Mouse (Mus musculus) neural tube, embryonic 12.5 days (tissue): ENCODE measurements at regions not wholly inside any gene's neighbourhood (a gene's known extent, or its start where the extent isn't known, plus 50 kb on each side); places are given as distances from the start of the nearest gene placed in this dataset.
"Not testable (repeated sequence)": the region's sequence is repeated elsewhere in the genome, so short reads cannot be mapped to it uniquely, and the experiment has no call there.

Source experiments
- ATAC-seq: fragments of 200-750 bp; cut with Nextera tagmentation; 2 replicates; pipeline ENCODE4 v1.8.0; 2017; ENCODE audit warnings: low read depth, mild to moderate bottlenecking, moderate TSS enrichment, moderate library complexity; ENCODE audit not compliant: low FRiP score
- H3K27ac ChIP-seq: fragments of 300-500 bp; sonication (generic); 2 replicates; pipeline ENCODE4 v1.5.1; 2016
- H3K27me3 ChIP-seq: fragments of 300-500 bp; sonication (generic); replicated peaks from 2 replicates; pipeline ENCODE4 v1.6.1; 2016; ENCODE audit warnings: mild to moderate bottlenecking
- H3K36me3 ChIP-seq: fragments of 300-500 bp; sonication (generic); 2 replicates; pipeline ENCODE4 v1.6.1; 2016; ENCODE audit warnings: mild to moderate bottlenecking
- H3K4me1 ChIP-seq: fragments of 300-500 bp; sonication (generic); 2 replicates; pipeline ENCODE4 v1.6.1; 2016
- H3K4me2 ChIP-seq: fragments of 300-500 bp; sonication (generic); replicated peaks from 2 replicates; pipeline ENCODE4 v1.6.1; 2016; ENCODE audit warnings: mild to moderate bottlenecking
- H3K4me3 ChIP-seq: fragments of 300-500 bp; sonication (generic); 2 replicates; pipeline ENCODE4 v1.5.1; 2016
- H3K9ac ChIP-seq: fragments of 300-500 bp; sonication (generic); 2 replicates; pipeline ENCODE4 v1.6.1; 2016; ENCODE audit warnings: mild to moderate bottlenecking
- H3K9me3 ChIP-seq: fragments of 300-500 bp; sonication (generic); 2 replicates; pipeline ENCODE4 v1.6.1; 2016; ENCODE audit warnings: mild to moderate bottlenecking
- WGBS: fragments of 180-500 bp; shearing (Covaris S2); methylation state at CpG from one replicate; pipeline ENCODE4 v1.1.7; 2016; 5-methylcytosine and 5-hydroxymethylcytosine counted together

GRCm38 (mm10) chr15:42107106-42107505 lies 1972.9 kb downstream of the 9330182O14Rik start:
- Histone ChIP-seq H3K9me3 (no peaks in the 10 kb centered on the region), H3K4me1 (no peaks in the 10 kb centered on the region), H3K27ac (no peak overlapping the region), H3K4me3 (no peak overlapping the region), H3K36me3 (no peaks in the 10 kb centered on the region), H3K27me3 (no peaks in the 10 kb centered on the region), H3K4me2 (no peak overlapping the region), H3K9ac (no peak overlapping the region)
- no peak for ATAC-seq

GRCm38 (mm10) chr15:42111811-42112210 lies 1977.6 kb downstream of the 9330182O14Rik start:
- H3K9me3 ChIP-seq: no peaks in the 10 kb centered on the region
- H3K9ac ChIP-seq: no peak overlapping the region
- H3K36me3 ChIP-seq: no peaks in the 10 kb centered on the region
- WGBS: 76% methylated on average over 5 of the region's 5 CpGs
- H3K4me1 ChIP-seq: no peaks in the 10 kb centered on the region
- no peaks in the 10 kb centered on the region for H3K27me3 ChIP-seq
- H3K4me3 ChIP-seq: no peak overlapping the region
- no peak overlapping the region for H3K27ac ChIP-seq
- ATAC-seq: no peak
- H3K4me2 ChIP-seq: no peak overlapping the region

DNA sequence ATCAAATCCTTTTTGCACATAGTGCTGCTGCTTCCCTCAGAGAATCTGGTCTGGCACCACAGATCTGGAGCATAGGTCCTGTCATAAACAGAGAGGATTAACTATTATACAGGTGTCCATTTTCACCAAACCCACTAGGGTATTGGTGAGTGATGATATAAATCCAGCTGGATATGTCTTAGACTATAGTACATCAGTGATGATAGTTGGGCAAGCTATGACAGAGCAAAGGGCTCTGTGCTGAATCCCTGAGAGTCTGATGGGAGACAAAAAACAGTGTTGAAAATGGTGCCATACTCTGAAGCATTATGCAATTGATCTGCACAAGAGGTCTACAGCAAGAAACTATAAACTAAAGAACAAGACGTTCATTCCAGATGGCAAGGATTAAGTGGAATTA lies 1993.3 kb downstream of the 9330182O14Rik start:
- no peak for ATAC-seq
- no peak overlapping the region for H3K4me3 ChIP-seq
- H3K36me3 ChIP-seq: no peaks in the 10 kb centered on the region
- H3K4me2 ChIP-seq: no peak overlapping the region
- 86% methylated on average over 1 of the region's 1 CpGs for WGBS
- no peak overlapping the region for H3K27ac ChIP-seq
- no peaks in the 10 kb centered on the region for H3K27me3 ChIP-seq
- no peaks in the 10 kb centered on the region for H3K4me1 ChIP-seq
- no peaks in the 10 kb centered on the region for H3K9me3 ChIP-seq
- H3K9ac ChIP-seq: no peak overlapping the region

DNA sequence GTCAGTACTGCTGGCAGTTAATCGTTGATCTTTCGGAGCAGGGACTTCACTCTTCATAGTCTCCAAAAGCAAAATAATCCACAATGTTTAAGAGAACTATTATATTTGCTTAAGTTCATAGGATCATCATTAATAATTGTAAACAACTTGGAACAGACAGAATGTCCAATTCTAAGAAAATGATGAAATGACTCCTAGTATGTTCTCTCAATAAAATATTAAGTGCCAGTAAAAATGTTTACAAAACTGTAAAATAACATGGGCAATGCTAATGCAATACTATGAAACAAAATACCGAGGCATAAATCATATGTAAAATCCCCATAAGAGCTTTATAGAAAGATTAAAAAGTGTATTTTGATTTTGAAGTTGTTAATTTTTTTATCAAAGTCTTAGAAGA lies 1994.8 kb downstream of the 9330182O14Rik start:
- Histone ChIP-seq H3K4me2 (no peak overlapping the region), H3K4me1 (no peaks in the 10 kb centered on the region), H3K4me3 (no peak overlapping the region), H3K27me3 (no peaks in the 10 kb centered on the region), H3K9me3 (no peaks in the 10 kb centered on the region), H3K27ac (no peak overlapping the region), H3K9ac (no peak overlapping the region), H3K36me3 (no peaks in the 10 kb centered on the region)
- 93% methylated on average over 3 of the region's 3 CpGs for WGBS
- no peak for ATAC-seq

DNA sequence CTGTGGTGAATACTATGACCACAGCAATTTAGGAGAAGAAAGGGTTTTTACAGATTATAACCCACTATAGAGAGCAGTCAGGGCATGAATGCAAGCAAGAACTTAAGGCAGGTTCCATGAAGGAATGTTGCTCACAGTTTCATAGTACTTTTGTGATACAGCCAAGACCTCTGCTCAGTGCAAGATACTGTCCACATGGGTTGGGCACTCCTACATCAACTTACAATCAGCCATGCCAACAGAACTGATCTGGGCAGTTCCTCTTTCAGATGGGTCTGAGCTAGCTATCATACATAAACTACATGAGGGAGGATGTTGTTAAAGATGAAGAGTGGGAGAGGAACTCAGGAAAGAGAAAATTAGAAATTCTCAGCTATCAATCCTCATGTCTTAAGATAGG lies 2032.4 kb downstream of the 9330182O14Rik start:
- Histone ChIP-seq H3K9ac (no peak overlapping the region), H3K27ac (no peak overlapping the region), H3K9me3 (no peaks in the 10 kb centered on the region), H3K4me3 (no peak overlapping the region), H3K27me3 (no peaks in the 10 kb centered on the region), H3K36me3 (no peaks in the 10 kb centered on the region), H3K4me1 (no peaks in the 10 kb centered on the region), H3K4me2 (no peak overlapping the region)
- no peak for ATAC-seq

DNA sequence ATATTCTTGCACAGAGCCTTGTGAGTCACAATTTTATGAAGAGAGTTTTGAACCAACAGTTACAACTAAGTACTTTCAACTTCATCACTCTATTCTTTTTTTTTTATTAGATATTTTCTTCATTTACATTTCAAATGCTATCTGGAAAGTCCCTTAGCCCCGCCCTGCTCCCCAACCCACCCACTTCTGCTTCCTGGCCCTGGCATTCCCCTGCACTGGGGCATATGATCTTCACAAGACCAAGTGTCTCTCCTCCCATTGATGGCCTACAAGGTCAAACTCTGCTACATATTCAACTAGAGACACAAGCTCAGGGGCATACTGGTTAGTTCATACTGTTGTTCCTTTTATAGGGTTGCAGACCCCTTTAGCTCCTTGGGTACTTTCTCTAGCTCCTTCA lies 2043.6 kb downstream of the 9330182O14Rik start:
- H3K9ac ChIP-seq, H3K9me3 ChIP-seq, H3K27ac ChIP-seq, ATAC-seq, H3K4me3 ChIP-seq, H3K4me2 ChIP-seq, H3K27me3 ChIP-seq, H3K36me3 ChIP-seq, H3K4me1 ChIP-seq: not testable (repeated sequence)
- 96% methylated on average over 1 of the region's 1 CpGs for WGBS

DNA sequence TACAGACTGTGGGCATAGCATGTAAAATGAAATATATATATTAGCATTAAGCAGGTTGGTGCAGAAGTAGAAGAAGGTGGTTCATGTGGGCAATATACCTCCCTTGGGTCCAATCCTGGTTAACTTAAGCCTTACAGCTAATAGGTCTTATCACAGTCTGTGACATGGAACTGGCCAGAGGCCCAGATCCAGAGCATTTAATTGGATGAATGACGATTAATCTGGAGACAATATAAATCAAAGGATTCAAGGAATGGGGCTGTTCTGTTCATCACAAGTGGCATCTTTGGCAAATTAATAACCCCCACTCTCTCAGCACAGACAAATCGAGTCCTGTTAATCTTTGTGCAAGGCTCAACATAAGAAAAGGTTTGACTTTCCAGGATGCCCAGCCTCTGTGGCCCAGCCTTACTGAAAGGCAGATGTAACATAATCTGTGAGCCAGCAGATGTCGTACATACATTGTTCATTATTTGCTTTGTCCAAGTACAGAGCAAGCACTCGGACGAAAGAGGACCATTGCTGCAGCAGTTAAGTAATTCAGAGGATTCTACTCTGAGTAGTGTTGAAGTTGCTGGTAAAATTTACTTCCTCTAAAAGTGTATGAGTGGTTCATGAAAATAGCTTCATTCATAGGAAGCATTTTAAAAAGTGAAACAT lies 2073.2 kb downstream of the 9330182O14Rik start:
- H3K27ac ChIP-seq: no peak overlapping the region
- H3K36me3 ChIP-seq: no peaks in the 10 kb centered on the region
- no peak overlapping the region for H3K9ac ChIP-seq
- no peaks in the 10 kb centered on the region for H3K9me3 ChIP-seq
- peak; percentile 75 for ATAC-seq
- H3K27me3 ChIP-seq: no peaks in the 10 kb centered on the region
- 59% methylated on average over 5 of the region's 5 CpGs for WGBS
- no peak overlapping the region for H3K4me2 ChIP-seq
- no peaks in the 10 kb centered on the region for H3K4me1 ChIP-seq
- no peak overlapping the region for H3K4me3 ChIP-seq

GRCm38 (mm10) chr15:42219496-42219895 lies 2085.3 kb downstream of the 9330182O14Rik start:
- H3K4me3 ChIP-seq: no peak overlapping the region
- H3K27ac ChIP-seq: no peak overlapping the region
- H3K27me3 ChIP-seq: no peaks in the 10 kb centered on the region
- no peaks in the 10 kb centered on the region for H3K4me1 ChIP-seq
- H3K4me2 ChIP-seq: no peak overlapping the region
- no peaks in the 10 kb centered on the region for H3K36me3 ChIP-seq
- no peaks in the 10 kb centered on the region for H3K9me3 ChIP-seq
- no peak for ATAC-seq
- no peak overlapping the region for H3K9ac ChIP-seq
- WGBS: 95% methylated on average over 11 of the region's 11 CpGs

- WGBS: 76% methylated on average over 3 of the region's 3 CpGs
- Histone ChIP-seq H3K4me1 (no peaks in the 10 kb centered on the region), H3K9ac (no peak overlapping the region), H3K9me3 (no peaks in the 10 kb centered on the region), H3K27ac (no peak overlapping the region), H3K36me3 (no peaks in the 10 kb centered on the region), H3K27me3 (no peaks in the 10 kb centered on the region), H3K4me2 (no peak overlapping the region), H3K4me3 (no peak overlapping the region)
- no peak for ATAC-seq
These were observed 2085.8 kb downstream of the 9330182O14Rik start for GRCm38 (mm10) chr15:42220005-42220404.

GRCm38 (mm10) chr15:42225006-42225405 lies 2090.8 kb downstream of the 9330182O14Rik start:
- ATAC-seq: no peak
- WGBS: 76% methylated on average over 1 of the region's 1 CpGs
- H3K4me2 ChIP-seq: no peak overlapping the region
- no peak overlapping the region for H3K9ac ChIP-seq
- no peaks in the 10 kb centered on the region for H3K9me3 ChIP-seq
- H3K4me1 ChIP-seq: no peaks in the 10 kb centered on the region
- no peaks in the 10 kb centered on the region for H3K27me3 ChIP-seq
- no peaks in the 10 kb centered on the region for H3K36me3 ChIP-seq
- H3K27ac ChIP-seq: no peak overlapping the region
- no peak overlapping the region for H3K4me3 ChIP-seq

- Histone ChIP-seq H3K4me2 (no peak overlapping the region), H3K27ac (no peak overlapping the region), H3K4me1 (no peaks in the 10 kb centered on the region), H3K9ac (no peak overlapping the region), H3K9me3 (peaks cover 6% of the 10 kb centered on the region; the same call in 1 of the 2 replicates), H3K4me3 (no peak overlapping the region), H3K36me3 (no peaks in the 10 kb centered on the region), H3K27me3 (no peaks in the 10 kb centered on the region)
- ATAC-seq: no peak
- WGBS: 88% methylated on average over 3 of the region's 3 CpGs
These were observed 2097.5 kb downstream of the 9330182O14Rik start for GRCm38 (mm10) chr15:42231692-42232091.

DNA sequence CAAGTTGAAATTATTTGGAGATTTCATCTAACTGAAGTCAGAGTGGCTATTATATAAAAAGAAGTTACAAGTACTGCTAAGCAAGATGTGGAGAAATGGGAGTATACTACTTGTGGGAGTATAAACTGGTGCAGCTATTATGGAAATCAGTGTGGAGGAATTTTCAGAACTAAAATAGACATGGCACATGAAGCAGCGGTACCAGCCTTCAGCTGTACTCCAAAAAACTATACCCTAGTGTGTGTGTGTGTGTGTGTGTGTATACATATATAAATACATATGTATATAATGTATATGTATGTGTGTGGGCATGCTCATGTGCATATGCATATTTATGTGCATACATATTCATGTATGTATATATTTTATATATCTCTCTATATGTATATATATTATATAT lies 2112.6 kb downstream of the 9330182O14Rik start:
- no peak for ATAC-seq
- 97% methylated on average over 1 of the region's 1 CpGs for WGBS
- H3K27me3 ChIP-seq: no peaks in the 10 kb centered on the region
- no peaks in the 10 kb centered on the region for H3K36me3 ChIP-seq
- no peak overlapping the region for H3K27ac ChIP-seq
- H3K9me3 ChIP-seq: no peaks in the 10 kb centered on the region
- H3K4me3 ChIP-seq: no peak overlapping the region
- no peak overlapping the region for H3K9ac ChIP-seq
- no peaks in the 10 kb centered on the region for H3K4me1 ChIP-seq
- H3K4me2 ChIP-seq: no peak overlapping the region

DNA sequence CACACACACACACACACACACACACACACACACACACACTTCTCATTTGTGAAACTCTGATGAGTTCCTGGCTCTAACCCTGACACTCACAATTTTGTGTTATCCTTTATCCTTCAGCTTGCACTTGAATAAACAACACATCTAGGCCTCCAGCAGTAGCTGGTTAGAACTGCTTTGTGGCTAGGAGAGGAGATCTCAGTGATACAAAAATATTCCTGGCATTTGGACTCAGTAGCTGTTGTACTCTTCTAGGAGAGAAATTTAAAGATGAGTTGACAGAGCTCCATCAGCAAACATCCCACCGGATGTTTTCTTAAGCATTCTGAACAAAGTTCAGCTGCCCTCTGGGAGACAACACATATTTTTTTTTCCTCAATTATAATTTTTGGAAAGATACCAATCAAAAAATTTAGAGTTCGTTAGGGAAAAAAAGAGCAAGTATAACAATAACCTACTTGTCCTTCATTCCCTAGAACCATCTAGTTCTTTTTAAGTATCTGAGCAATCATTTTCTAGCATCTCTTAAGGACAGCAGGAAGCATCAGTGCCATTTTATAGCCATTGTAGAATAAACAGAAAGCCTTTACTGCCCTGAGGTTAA lies 2118.7 kb downstream of the 9330182O14Rik start:
- no peaks in the 10 kb centered on the region for H3K9me3 ChIP-seq
- H3K4me2 ChIP-seq: no peak overlapping the region
- no peak for ATAC-seq
- H3K27me3 ChIP-seq: no peaks in the 10 kb centered on the region
- H3K9ac ChIP-seq: no peak overlapping the region
- no peaks in the 10 kb centered on the region for H3K4me1 ChIP-seq
- no peak overlapping the region for H3K4me3 ChIP-seq
- H3K27ac ChIP-seq: no peak overlapping the region
- WGBS: 78% methylated on average over 2 of the region's 2 CpGs
- no peaks in the 10 kb centered on the region for H3K36me3 ChIP-seq
